Mouse (Mus musculus) liver, postnatal 0 days (tissue): ENCODE measurements around the gene Med11.

Experiments
- CTCF ChIP-seq: sonication (generic); IDR thresholded peaks from 2 replicates; pipeline ENCODE4 v1.5.1; 2016; ENCODE audit warnings: antibody characterized with exemption, low read depth
- EP300 ChIP-seq: IDR thresholded peaks from 2 replicates; pipeline ENCODE4 v1.6.1; 2016; ENCODE audit warnings: antibody characterized with exemption, low read depth, mild to moderate bottlenecking

DNA sequence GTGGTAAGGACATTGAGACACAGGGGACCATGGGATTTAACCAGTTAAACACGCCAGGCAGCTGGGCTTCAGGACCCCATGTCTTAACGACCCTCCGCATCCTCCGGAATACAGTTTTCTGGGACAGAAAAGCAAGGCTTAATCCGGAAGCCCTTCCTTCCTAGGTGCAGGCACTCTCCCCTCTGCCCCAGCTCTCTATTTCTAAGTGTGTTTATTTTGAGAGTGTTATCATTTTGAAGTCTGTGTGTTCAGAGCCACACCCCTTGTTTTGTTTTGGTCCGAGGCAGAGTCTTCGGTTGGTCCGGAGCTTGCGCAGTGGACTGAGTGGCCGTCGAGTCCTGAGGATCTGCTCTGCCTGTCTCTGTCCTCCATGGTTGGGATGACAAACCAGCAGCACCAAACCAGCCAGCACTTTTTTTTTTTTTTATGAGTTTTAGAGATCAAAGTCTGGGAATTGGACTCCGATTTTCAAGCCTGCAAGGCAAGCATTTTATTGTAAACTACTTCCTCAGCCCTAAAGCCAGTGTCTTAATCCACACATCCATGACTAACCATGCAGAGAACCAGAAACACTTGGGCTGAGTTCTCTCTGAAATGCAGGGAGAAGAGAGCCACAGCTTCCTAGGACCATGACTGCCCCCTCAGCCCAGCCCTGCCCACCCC is 23.3 kb downstream of the Med11 start:
- TF ChIP-seq EP300, result no peak
- TF ChIP-seq CTCF, result no peak
